Mouse (Mus musculus) MEL (cell line): ENCODE measurements at regions not wholly inside any gene's neighbourhood (a gene's known extent, or its start where the extent isn't known, plus 50 kb on each side); places are given as distances from the start of the nearest gene placed in this dataset.

Experiments used
- DNase-seq: peaks from one replicate; pipeline ENCODE4 v3.0.0; 2011; ENCODE audit warnings: low read depth, low spot score
- H3K27ac ChIP-seq: 2 replicates; pipeline ENCODE4 v1.5.1; 2012; ENCODE audit warnings: low read depth, mild to moderate bottlenecking, control low read depth, low read length, moderate library complexity; ENCODE audit not compliant: control insufficient read depth
- H3K27me3 ChIP-seq, 2 experiments: fragments of 150-350 bp in 1 of 2; sonication (generic) in 1 of 2; 2 replicates each; pipeline ENCODE4 v1.6.1; 2012; ENCODE audit warnings: low read length in 2 of 2, mild to moderate bottlenecking in 2 of 2, improper control_type of control experiment in 1 of 2, moderate library complexity in 1 of 2; ENCODE audit not compliant: insufficient read depth in 2 of 2, control insufficient read depth in 1 of 2
- H3K36me3 ChIP-seq, 2 experiments: 2 replicates each; pipeline ENCODE4 v1.6.1; 2012 to 2014; ENCODE audit warnings: low read length in 2 of 2, improper control_type of control experiment in 1 of 2, inconsistent platforms in 1 of 2, mild to moderate bottlenecking in 1 of 2; ENCODE audit not compliant: insufficient read depth in 2 of 2, control insufficient read depth in 1 of 2
- H3K4me1 ChIP-seq, 2 experiments: fragments of 150-350 bp in 1 of 2; sonication (generic) in 1 of 2; 2 replicates each; pipeline ENCODE4 v1.6.1; 2012; ENCODE audit warnings: low read length in 2 of 2, improper control_type of control experiment in 1 of 2, mild to moderate bottlenecking in 1 of 2; ENCODE audit not compliant: insufficient read depth in 2 of 2, control insufficient read depth in 1 of 2
- H3K4me3 ChIP-seq, 2 experiments: fragments of 150-350 bp in 1 of 2; sonication (generic) in 1 of 2; 2 replicates each; pipeline ENCODE4 v1.5.1; 2012; ENCODE audit warnings: low read depth in 2 of 2, low read length in 2 of 2, mild to moderate bottlenecking in 2 of 2, moderate library complexity in 2 of 2, control low read depth in 1 of 2, improper control_type of control experiment in 1 of 2; ENCODE audit not compliant: control insufficient read depth in 1 of 2, insufficient read depth in 1 of 2
- H3K79me2 ChIP-seq: 2 replicates; pipeline ENCODE4 v1.6.1; 2012; ENCODE audit warnings: mild to moderate bottlenecking, low read length, moderate library complexity; ENCODE audit not compliant: control insufficient read depth, poor library complexity, insufficient read depth
- H3K9ac ChIP-seq: 2 replicates; pipeline ENCODE4 v1.6.1; 2012; ENCODE audit warnings: low read depth, mild to moderate bottlenecking, control low read depth, low read length, moderate library complexity; ENCODE audit not compliant: control insufficient read depth, poor library complexity, severe bottlenecking
- H3K9me3 ChIP-seq: fragments of 150-350 bp; sonication (generic); replicated peaks from 2 replicates; pipeline ENCODE4 v1.6.1; 2012; ENCODE audit warnings: mild to moderate bottlenecking, low read length, improper control_type of control experiment, moderate library complexity; ENCODE audit not compliant: insufficient read depth
- CHD1 ChIP-seq: IDR thresholded peaks from 2 replicates; pipeline ENCODE4 v1.6.1; 2012; ENCODE audit warnings: low read depth, mild to moderate bottlenecking, inconsistent platforms, low read length, improper control_type of control experiment
- EP300 ChIP-seq, 2 experiments: IDR thresholded peaks; 2 replicates each; pipeline ENCODE4 v1.6.1; 2011; ENCODE audit warnings: improper control_type of control experiment in 2 of 2, low read length in 2 of 2, low read depth in 1 of 2, mild to moderate bottlenecking in 1 of 2
- MAZ ChIP-seq: IDR thresholded peaks from 2 replicates; pipeline ENCODE4 v1.6.1; 2012; ENCODE audit warnings: low read depth, mild to moderate bottlenecking, inconsistent platforms, low read length, improper control_type of control experiment
- MEF2A ChIP-seq: IDR thresholded peaks from 2 replicates; pipeline ENCODE4 v1.6.1; 2014; ENCODE audit warnings: low read depth, mild to moderate bottlenecking, inconsistent platforms, low read length, improper control_type of control experiment; ENCODE audit not compliant: poor library complexity, insufficient replicate concordance, severe bottlenecking; ENCODE audit errors: extremely low read depth
- MYC ChIP-seq: IDR thresholded peaks from 2 replicates; pipeline ENCODE4 v1.6.1; 2011; ENCODE audit warnings: low read depth, mild to moderate bottlenecking, low read length, improper control_type of control experiment, moderate library complexity
- POLR2A ChIP-seq, 2 experiments: IDR thresholded peaks; 2 replicates each; pipeline ENCODE4 v1.6.1; 2011 to 2012; ENCODE audit warnings: low read length in 2 of 2, mild to moderate bottlenecking in 2 of 2, control low read depth in 1 of 2, improper control_type of control experiment in 1 of 2, low read depth in 1 of 2, moderate library complexity in 1 of 2; ENCODE audit not compliant: control insufficient read depth in 1 of 2, insufficient read depth in 1 of 2, poor library complexity in 1 of 2
- POLR2AphosphoS2 ChIP-seq: IDR thresholded peaks from 2 replicates; pipeline ENCODE4 v1.6.1; 2011; ENCODE audit warnings: low read length, improper control_type of control experiment
- POLR2AphosphoS5 ChIP-seq: IDR thresholded peaks from 2 replicates; pipeline ENCODE4 v1.6.1; 2012; ENCODE audit warnings: low read depth, borderline replicate concordance, mild to moderate bottlenecking, inconsistent platforms, low read length, moderate library complexity, mixed read lengths
- SIN3A ChIP-seq: IDR thresholded peaks from 2 replicates; pipeline ENCODE4 v1.6.1; 2012; ENCODE audit warnings: low read length, improper control_type of control experiment, inconsistent platforms
- TAL1 ChIP-seq: IDR thresholded peaks from 2 replicates; pipeline ENCODE4 v1.6.1; 2012; ENCODE audit warnings: mild to moderate bottlenecking, inconsistent platforms, low read length, moderate library complexity, mixed read lengths
- TCF12 ChIP-seq: IDR thresholded peaks from 2 replicates; pipeline ENCODE4 v1.6.1; 2014; ENCODE audit warnings: low read depth, mild to moderate bottlenecking, inconsistent platforms, low read length, improper control_type of control experiment, moderate library complexity
- USF2 ChIP-seq, 2 experiments: IDR thresholded peaks; 2 replicates each; pipeline ENCODE4 v1.6.1; 2011 to 2012; ENCODE audit warnings: improper control_type of control experiment in 2 of 2, low read length in 2 of 2, borderline replicate concordance in 1 of 2, inconsistent platforms in 1 of 2, low read depth in 1 of 2, mild to moderate bottlenecking in 1 of 2; ENCODE audit not compliant: insufficient read depth in 1 of 2
- ZC3H11A ChIP-seq: IDR thresholded peaks from 2 replicates; pipeline ENCODE4 v1.6.1; 2012; ENCODE audit warnings: low read depth, mild to moderate bottlenecking, inconsistent platforms, low read length, improper control_type of control experiment

GRCm38 (mm10) chr13:99040171-99040570 is 55.8 kb upstream of the 1700024P04Rik start:
- H3K27me3 ChIP-seq: no peaks in the 10 kb centered on the region
- H3K9ac ChIP-seq: no peak overlapping the region
- no peak for TF ChIP-seq USF2 (IDR thresholded peaks at IDR 0.05; ENCODE audit: borderline replicate concordance in 1 of 2, insufficient read depth in 1 of 2, low read depth in 1 of 2, low read length in 2 of 2)
- no peak for TF ChIP-seq POLR2AphosphoS2
- TF ChIP-seq SIN3A: no peak
- no peak for TF ChIP-seq POLR2AphosphoS5
- TF ChIP-seq TCF12: no peak
- TF ChIP-seq POLR2A (IDR thresholded peaks at IDR 0.05; ENCODE audit: control insufficient read depth in 1 of 2, insufficient read depth in 1 of 2, low read depth in 1 of 2, low read length in 2 of 2, poor library complexity in 1 of 2): no peak
- TF ChIP-seq EP300 (IDR thresholded peaks at IDR 0.05; ENCODE audit: low read depth in 1 of 2, low read length in 2 of 2): no peak
- H3K9me3 ChIP-seq: no peaks in the 10 kb centered on the region
- H3K79me2 ChIP-seq: no peaks in the 10 kb centered on the region
- no peaks in the 10 kb centered on the region for H3K4me1 ChIP-seq
- no peak overlapping the region for H3K4me3 ChIP-seq
- DNase-seq: no peak
- no peak overlapping the region for H3K27ac ChIP-seq
- no peaks in the 10 kb centered on the region for H3K36me3 ChIP-seq

- no peaks in the 10 kb centered on the region for H3K4me1 ChIP-seq
- H3K36me3 ChIP-seq: no peaks in the 10 kb centered on the region
- no peaks in the 10 kb centered on the region for H3K79me2 ChIP-seq
- H3K27me3 ChIP-seq: no peaks in the 10 kb centered on the region
- no peak for DNase-seq
- H3K4me3 ChIP-seq: no peak overlapping the region
- no peaks in the 10 kb centered on the region for H3K9me3 ChIP-seq
- no peak overlapping the region for H3K27ac ChIP-seq
- TF ChIP-seq ZC3H11A (no peak), MAZ (no peak), POLR2AphosphoS5 (no peak), MEF2A (no peak), MYC (no peak), TAL1 (no peak), EP300 (IDR thresholded peaks at IDR 0.05; ENCODE audit: low read depth in 1 of 2, low read length in 2 of 2) (no peak), CHD1 (no peak)
- H3K9ac ChIP-seq: no peak overlapping the region
These were observed 54.7 kb upstream of the 1700024P04Rik start for GRCm38 (mm10) chr13:99039063-99039385.
